Mouse (Mus musculus) cortical plate, adult 2 months (tissue): ENCODE measurements around the gene Smtn. TPM values are rescaled to one million over a fixed set of nuclear protein-coding genes. Genes with fewer than 3 reads are reported as not detected.

Source experiments
- H3K27ac ChIP-seq: fragments of 200-500 bp; 2 replicates; pipeline ENCODE4 v1.5.1; 2012; ENCODE audit warnings: low read length, control low read depth, inconsistent platforms; ENCODE audit not compliant: insufficient read depth
- H3K4me1 ChIP-seq: fragments of 200-500 bp; 2 replicates; pipeline ENCODE4 v1.6.1; 2011; ENCODE audit warnings: low read length; ENCODE audit not compliant: control insufficient read depth, insufficient read depth
- H3K4me3 ChIP-seq: fragments of 200-500 bp; 2 replicates; pipeline ENCODE4 v1.5.1; 2011; ENCODE audit warnings: mild to moderate bottlenecking, low read length, control low read depth; ENCODE audit not compliant: insufficient read depth
- CTCF ChIP-seq: fragments of 200-500 bp; IDR thresholded peaks from 2 replicates; pipeline ENCODE4 v1.5.1; 2011; ENCODE audit warnings: mild to moderate bottlenecking, control low read depth, low read length; ENCODE audit not compliant: insufficient read depth; ENCODE audit errors: extremely low read depth
- POLR2A ChIP-seq: fragments of 200-500 bp; IDR thresholded peaks from 2 replicates; pipeline ENCODE4 v1.6.1; 2011; ENCODE audit warnings: mild to moderate bottlenecking, low read length, control low read depth; ENCODE audit not compliant: insufficient read depth; ENCODE audit errors: extremely low read depth
- polyA plus RNA-seq: library from polyadenylated mRNA; depleted of rRNA; stranded (reverse); fragments of >200 nt; gene quantifications from 2 replicates; pipeline ENCODE4 v1.2.3, GENCODE M21; 2012

The Smtn gene
- polyA plus RNA-seq, 1 experiment: 4.9 TPM

DNA sequence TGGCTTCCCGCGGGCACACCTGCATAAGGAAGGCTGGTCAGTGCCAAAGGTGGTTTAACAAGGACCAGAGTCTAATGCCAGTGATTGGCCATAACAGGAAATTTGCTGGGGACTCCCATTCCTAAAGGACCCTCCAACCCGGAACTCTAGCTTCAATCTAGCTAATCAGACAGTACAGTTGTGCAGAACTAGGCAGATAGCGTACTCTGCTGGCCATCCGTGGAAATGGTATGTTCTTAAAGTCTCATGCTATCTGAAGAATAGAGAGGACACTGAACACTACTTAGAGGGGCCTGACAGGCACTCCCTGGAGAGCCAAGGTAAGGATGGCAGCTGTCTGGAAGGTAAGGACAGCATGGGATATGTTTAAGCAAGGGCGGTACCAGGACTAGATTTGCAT lies 8.8 kb downstream of the Smtn start:
- peak; percentile 65 for TF ChIP-seq CTCF
- no peak for TF ChIP-seq POLR2A

DNA sequence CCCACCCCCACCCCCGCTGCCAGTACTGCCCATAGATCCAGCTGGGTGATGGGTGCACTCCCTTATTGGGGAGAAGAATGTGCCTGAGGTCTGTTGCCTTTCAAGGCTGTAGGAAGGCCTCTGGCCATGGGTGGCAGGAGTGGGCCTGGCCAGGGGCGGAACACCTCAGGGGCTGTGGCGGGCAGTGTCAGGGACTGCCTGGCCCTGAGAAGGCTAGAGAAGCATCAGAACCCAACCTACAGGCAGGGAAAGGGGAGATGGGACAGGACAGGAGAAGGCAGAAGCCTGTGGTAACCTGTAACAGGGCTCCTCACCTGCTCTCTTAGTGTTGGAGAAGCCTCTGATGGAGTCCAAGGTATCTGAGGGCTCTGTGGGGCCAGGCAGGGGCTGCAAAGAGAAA lies 9.7 kb downstream of the Smtn start:
- Histone ChIP-seq H3K27ac (no peak overlapping the region), H3K4me3 (no peak overlapping the region), H3K4me1 (no peaks in the 10 kb centered on the region)
- TF ChIP-seq POLR2A: no peak
- no peak for TF ChIP-seq CTCF

More for the DNA sequence above, 8.8 kb downstream of the Smtn start:
- Histone ChIP-seq H3K4me3 (no peak overlapping the region), H3K4me1 (no peaks in the 10 kb centered on the region), H3K27ac (no peak overlapping the region)

DNA sequence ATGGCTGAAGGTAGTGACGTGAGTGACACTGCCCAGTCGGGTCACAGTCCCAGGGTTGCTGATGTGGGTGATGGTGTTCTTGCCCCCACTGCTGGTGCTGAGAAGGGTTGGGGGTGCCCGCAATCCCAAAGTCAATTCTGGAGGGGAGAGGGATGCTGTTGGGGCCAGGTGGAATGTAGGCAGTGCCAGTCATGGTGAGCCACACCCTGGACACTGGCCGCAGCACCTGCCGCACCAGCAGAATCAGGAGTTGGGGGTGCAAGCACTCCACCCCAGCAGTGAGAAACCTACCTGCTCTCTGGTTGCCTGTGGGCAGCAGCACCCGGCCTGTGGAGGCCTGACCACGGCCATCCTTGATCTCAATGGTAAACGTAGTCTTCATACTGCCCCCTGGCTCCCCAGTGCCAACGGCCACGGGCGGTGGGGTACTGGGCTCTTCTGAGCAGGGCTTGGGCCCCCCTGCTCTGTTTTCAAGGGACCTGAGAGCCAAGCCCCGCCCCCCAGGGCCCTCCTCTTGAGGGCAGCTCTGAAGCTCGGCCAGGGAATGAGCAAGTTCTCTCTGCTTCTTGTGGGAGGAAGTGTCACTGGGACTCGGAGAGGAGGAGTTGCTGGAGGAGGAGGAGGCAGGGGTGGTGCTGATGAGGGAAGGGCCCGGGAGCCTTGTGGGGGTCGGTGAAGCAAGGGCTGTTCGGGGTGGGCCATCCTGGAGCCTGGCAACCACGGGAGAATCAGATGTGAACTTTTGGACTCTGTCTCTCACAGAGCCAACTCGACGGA lies 10.7 kb downstream of the Smtn start:
- Histone ChIP-seq H3K27ac (no peak overlapping the region), H3K4me3 (no peak overlapping the region), H3K4me1 (no peaks in the 10 kb centered on the region)
- TF ChIP-seq POLR2A (no peak), CTCF (no peak)

DNA sequence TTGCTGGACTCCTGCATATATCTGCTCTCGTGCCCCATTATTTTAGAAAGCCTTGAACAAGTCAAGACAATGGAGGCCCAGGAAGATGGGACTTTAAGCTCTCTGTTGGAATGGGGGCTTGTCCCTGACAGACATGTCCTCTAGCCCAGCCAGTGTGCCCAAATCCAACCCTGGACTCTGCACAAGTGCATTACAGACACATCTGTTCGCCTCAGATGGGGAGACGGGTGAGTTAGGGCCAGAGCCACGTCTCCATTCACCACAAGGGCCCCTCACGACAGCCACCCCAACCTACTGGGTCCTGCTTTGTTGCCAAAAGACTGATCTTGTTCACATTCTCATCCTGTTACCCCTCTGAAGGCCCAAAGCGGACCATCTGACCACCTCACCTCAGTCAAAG lies 12.2 kb downstream of the Smtn start:
- TF ChIP-seq CTCF (no peak), POLR2A (no peak)
- no peak overlapping the region for H3K27ac ChIP-seq

DNA sequence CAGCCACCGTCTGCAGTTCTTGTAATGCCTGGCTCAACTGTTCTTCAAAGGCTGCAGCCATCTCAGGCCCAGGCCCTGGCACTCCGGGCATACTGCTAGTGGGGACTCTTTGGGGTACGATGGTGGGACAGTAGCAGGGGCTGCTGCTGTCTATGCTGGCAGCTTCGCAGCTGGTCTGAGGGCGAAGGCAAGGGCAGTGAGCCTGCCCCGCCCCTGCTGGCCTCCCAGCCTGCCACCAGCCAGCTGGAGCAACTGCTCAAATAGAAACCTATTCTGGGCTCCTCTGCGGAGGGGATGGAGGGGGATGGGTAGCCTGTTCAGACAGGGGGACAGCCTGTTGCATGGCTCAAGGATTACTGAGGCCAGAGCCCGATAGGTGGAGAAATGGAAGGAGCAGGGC lies 12.6 kb downstream of the Smtn start:
- no peaks in the 10 kb centered on the region for H3K4me1 ChIP-seq
- TF ChIP-seq CTCF: no peak
- no peak for TF ChIP-seq POLR2A
- no peak overlapping the region for H3K4me3 ChIP-seq
- H3K27ac ChIP-seq: no peak overlapping the region

More for the DNA sequence above, 12.2 kb downstream of the Smtn start:
- H3K4me3 ChIP-seq: no peak overlapping the region
- no peaks in the 10 kb centered on the region for H3K4me1 ChIP-seq

DNA sequence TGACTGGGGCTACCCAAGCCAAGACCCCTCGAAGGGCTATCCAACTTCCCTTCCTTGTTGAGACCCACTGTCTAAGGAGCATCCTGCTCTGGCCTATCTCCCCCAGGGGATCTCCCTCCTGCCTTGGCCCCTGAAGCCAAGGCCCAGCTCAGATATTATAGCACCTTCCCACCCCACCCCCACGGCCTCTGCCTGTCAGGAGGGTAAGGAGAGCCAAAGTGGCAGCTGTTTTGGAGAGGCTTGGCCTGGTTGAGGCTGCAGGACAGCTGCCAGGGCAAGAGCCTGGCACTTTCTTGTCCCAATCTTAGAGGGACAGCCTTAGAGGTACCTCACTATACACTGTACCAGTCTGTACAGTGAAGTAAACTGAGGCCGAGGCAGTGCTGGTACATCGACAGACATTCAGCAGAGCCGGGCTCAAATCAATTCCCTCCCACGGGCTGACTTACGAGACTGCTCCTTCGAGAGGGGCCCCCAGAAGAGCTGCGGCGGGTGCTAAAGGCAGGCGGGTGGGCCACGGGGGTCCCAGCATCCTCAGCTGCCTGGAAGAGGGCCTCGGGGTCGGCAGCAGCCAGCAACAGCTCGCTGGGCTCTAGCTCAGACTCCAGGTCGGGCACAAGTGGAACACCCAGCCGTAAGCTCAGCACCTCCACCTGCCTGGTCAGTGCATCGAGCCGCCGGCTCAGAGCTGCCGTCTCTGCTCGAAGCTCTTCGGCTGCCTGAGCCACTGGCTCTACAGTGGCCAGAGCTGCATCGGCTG lies 13.3 kb downstream of the Smtn start:
- no peak overlapping the region for H3K27ac ChIP-seq
- TF ChIP-seq CTCF (no peak), POLR2A (no peak)
- H3K4me3 ChIP-seq: no peak overlapping the region
- no peaks in the 10 kb centered on the region for H3K4me1 ChIP-seq

DNA sequence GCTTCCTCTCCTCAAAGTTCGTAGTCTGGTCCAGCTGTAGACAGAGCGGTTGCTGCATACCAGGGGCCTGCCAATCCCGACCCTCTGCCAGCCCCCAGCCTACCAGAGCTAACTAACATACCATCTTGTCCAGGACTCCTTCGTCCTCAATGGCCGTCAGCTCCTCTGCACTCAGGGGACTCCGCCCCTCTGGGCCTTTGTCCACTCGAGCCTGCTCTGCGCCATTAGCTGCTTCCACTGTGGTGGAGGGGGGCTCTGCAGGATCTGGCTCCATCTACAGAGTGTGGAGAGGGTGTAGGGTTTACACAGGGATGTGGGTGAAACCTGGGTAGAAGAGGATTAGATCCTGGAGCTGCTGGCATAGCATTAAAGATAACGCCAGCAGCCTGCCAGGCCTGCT lies 14.2 kb downstream of the Smtn start:
- Histone ChIP-seq H3K27ac (no peak overlapping the region), H3K4me1 (no peaks in the 10 kb centered on the region)

DNA sequence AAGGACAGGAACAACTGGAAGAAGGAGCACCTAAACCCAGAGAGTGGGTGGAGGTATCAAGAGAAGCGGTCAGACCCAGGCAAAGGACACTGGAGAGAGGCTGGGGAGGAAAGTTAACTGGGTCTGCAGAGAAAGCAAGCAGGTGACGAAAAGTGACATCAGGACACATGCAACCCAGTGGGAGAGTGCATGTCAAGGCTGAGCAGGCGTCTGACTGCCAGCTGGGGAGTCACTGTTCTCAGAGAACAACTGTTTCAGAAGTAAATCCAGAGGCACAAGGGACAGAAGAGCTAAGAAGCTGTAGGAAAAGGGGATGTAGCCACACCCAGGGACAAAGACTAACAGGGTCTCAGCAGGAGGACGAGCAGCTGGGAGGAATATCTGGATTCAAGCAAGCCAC lies 14.9 kb downstream of the Smtn start:
- TF ChIP-seq POLR2A: no peak
- no peak for TF ChIP-seq CTCF
- H3K4me1 ChIP-seq: no peaks in the 10 kb centered on the region
- no peak overlapping the region for H3K4me3 ChIP-seq
- H3K27ac ChIP-seq: no peak overlapping the region

More for the DNA sequence above, 14.2 kb downstream of the Smtn start:
- TF ChIP-seq CTCF: no peak
- TF ChIP-seq POLR2A: no peak
- H3K4me3 ChIP-seq: no peak overlapping the region

DNA sequence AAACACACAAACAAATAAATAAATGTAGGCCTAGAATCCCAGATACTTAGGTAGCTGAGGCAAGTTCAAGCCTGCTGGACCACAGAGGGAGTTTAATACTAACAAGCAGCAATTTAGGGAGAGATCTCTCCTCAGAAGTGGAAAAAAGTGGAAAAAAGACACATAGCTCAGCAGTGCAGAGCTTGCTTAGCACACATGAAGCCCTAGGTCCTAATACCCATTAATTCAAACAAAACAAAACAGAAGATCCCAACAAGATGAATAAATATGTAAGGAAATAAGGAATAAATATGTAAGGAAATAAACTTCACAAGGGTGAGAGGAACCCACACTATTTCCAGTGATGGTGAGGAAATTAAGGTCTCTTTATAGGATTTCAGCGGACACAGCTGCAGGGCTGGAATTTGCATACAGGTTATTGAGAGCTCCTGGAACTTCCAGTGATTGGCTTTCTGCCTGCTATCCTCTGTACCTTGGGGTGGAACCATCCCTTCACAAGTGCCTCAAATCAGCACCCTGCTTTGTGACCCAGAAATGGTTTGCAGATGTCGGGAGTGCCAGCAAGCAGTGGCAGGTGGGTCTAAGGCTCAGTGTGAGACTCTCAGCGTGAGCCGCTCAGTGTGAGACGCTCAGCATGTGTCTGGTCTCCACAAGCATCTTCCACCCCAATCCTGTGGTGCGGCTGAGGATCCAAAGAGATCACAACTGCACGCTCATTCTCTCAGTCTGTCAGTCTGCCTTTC lies 16.4 kb downstream of the Smtn start:
- no peaks in the 10 kb centered on the region for H3K4me1 ChIP-seq
- no peak overlapping the region for H3K27ac ChIP-seq
- H3K4me3 ChIP-seq: no peak overlapping the region
- TF ChIP-seq CTCF (no peak), POLR2A (no peak)
